Mouse (Mus musculus): ENCODE measurements around the gene Ggn.

- no peak for TF ChIP-seq CTCF (IDR thresholded peaks at IDR 0.05; ENCODE audit: low read depth, low read length)
- no peak for TF ChIP-seq TAL1 (conservative IDR thresholded peaks at IDR 0.05; ENCODE audit: low read depth, low read length)
- no peak for TF ChIP-seq GATA1 (IDR thresholded peaks at IDR 0.05; ENCODE audit: borderline replicate concordance, low read length)
- TF ChIP-seq POLR2AphosphoS5 (IDR thresholded peaks at IDR 0.05; ENCODE audit: insufficient replicate concordance, low read depth, low read length): no peak
Measured at GRCm38 (mm10) chr7:29137429-29137828, 32.6 kb upstream of the Ggn start.

All from G1E (cell line).